Mouse (Mus musculus) forebrain, embryonic 14.5 days (tissue): Measurements from ENCODE around the gene Trpm3. TPM values are rescaled to one million over a fixed set of nuclear protein-coding genes. Genes with fewer than 3 reads are reported as not detected.

Experiments used
- ATAC-seq: fragments of 200-750 bp; cut with Nextera tagmentation; 2 replicates; pipeline ENCODE4 v1.8.0; 2017; ENCODE audit warnings: mild to moderate bottlenecking, moderate library complexity
- DNase-seq: peaks from one replicate; pipeline ENCODE4 v3.0.0-alpha.2; 2015; ENCODE audit warnings: low spot score
- H3K27ac ChIP-seq: fragments of 300-500 bp; sonication (generic); 2 replicates; pipeline ENCODE4 v1.5.1; 2014; ENCODE audit warnings: low read depth, mild to moderate bottlenecking, control low read depth, low read length, moderate library complexity
- H3K27me3 ChIP-seq: fragments of 300-500 bp; sonication (generic); replicated peaks from 2 replicates; pipeline ENCODE4 v1.6.1; 2014; ENCODE audit warnings: low read length, control low read depth, mixed read lengths; ENCODE audit not compliant: control insufficient read depth, insufficient read depth
- H3K36me3 ChIP-seq: fragments of 300-500 bp; sonication (generic); 2 replicates; pipeline ENCODE4 v1.6.1; 2014; ENCODE audit warnings: low read length, control low read depth; ENCODE audit not compliant: control insufficient read depth, insufficient read depth
- H3K4me1 ChIP-seq: fragments of 300-500 bp; sonication (generic); 2 replicates; pipeline ENCODE4 v1.6.1; 2014; ENCODE audit warnings: antibody characterized with exemption, low read length, control low read depth; ENCODE audit not compliant: control insufficient read depth, insufficient read depth
- H3K4me2 ChIP-seq: fragments of 300-500 bp; sonication (generic); 2 replicates; pipeline ENCODE4 v1.6.1; 2014; ENCODE audit warnings: mild to moderate bottlenecking, control low read depth, low read length
- H3K4me3 ChIP-seq: fragments of 300-500 bp; sonication (generic); 2 replicates; pipeline ENCODE4 v1.5.1; 2014; ENCODE audit warnings: low read depth, low read length, control low read depth
- H3K9ac ChIP-seq: fragments of 300-500 bp; sonication (generic); 2 replicates; pipeline ENCODE4 v1.6.1; 2014; ENCODE audit warnings: mild to moderate bottlenecking, low read length, control low read depth, moderate library complexity
- H3K9me3 ChIP-seq: fragments of 300-500 bp; sonication (generic); replicated peaks from 2 replicates; pipeline ENCODE4 v1.6.1; 2016; ENCODE audit warnings: low read length, control low read depth, mixed read lengths; ENCODE audit not compliant: control insufficient read depth
- WGBS: fragments of 180-500 bp; shearing (Covaris S2); extraction: QIAGEN DNeasy Blood & Tissue Kit; methylation state at CpG from one replicate; pipeline ENCODE4 v1.1.7; 2014; 5-methylcytosine and 5-hydroxymethylcytosine counted together
- polyA plus RNA-seq: library from polyadenylated mRNA; unstranded; fragments of >200 nt; fragmentation: Nextera tagmentation; extraction: Ambion mirVana; gene quantifications from 2 replicates; pipeline ENCODE4 v1.2.1, GENCODE M21; 2014

The Trpm3 gene
- polyA plus RNA-seq, 1 experiment from 2014 or later, result 10.7 TPM

GRCm38 (mm10) chr19:22962001-22962708, 823.3 kb downstream of the Trpm3 start:
- no peak for ATAC-seq
- WGBS, result 39% methylated on average over 12 of the region's 12 CpGs
- H3K27me3 ChIP-seq, result no peaks in the 10 kb centered on the region
- H3K4me3 ChIP-seq, result no peak overlapping the region
- H3K36me3 ChIP-seq, result no peaks in the 10 kb centered on the region
- H3K27ac ChIP-seq, result no peak overlapping the region
- no peak for DNase-seq
- H3K9me3 ChIP-seq, result no peaks in the 10 kb centered on the region
- no peak overlapping the region for H3K9ac ChIP-seq
- no peaks in the 10 kb centered on the region; the same call in 1 of the 2 replicates for H3K4me1 ChIP-seq
- no peak overlapping the region for H3K4me2 ChIP-seq

GRCm38 (mm10) chr19:22962731-22963130, 823.9 kb downstream of the Trpm3 start:
- no peak for DNase-seq
- WGBS, result 52% methylated on average over 8 of the region's 8 CpGs
- Histone ChIP-seq H3K36me3 (no peaks in the 10 kb centered on the region), H3K4me2 (no peak overlapping the region), H3K27me3 (no peaks in the 10 kb centered on the region), H3K9ac (no peak overlapping the region), H3K27ac (no peak overlapping the region), H3K4me1 (no peaks in the 10 kb centered on the region; the same call in 1 of the 2 replicates), H3K4me3 (no peak overlapping the region), H3K9me3 (no peaks in the 10 kb centered on the region)
- no peak for ATAC-seq

GRCm38 (mm10) chr19:22963726-22964398, 825.0 kb downstream of the Trpm3 start:
- ATAC-seq (no peak), DNase-seq (no peak)
- Histone ChIP-seq H3K9ac (no peak overlapping the region), H3K4me1 (no peaks in the 10 kb centered on the region; the same call in 1 of the 2 replicates), H3K9me3 (no peaks in the 10 kb centered on the region), H3K27ac (no peak overlapping the region), H3K36me3 (no peaks in the 10 kb centered on the region), H3K4me3 (no peak overlapping the region), H3K27me3 (no peaks in the 10 kb centered on the region), H3K4me2 (no peak overlapping the region)
- 82% methylated on average over 6 of the region's 6 CpGs for WGBS

- H3K4me1 ChIP-seq, result no peaks in the 10 kb centered on the region; the same call in 1 of the 2 replicates
- no peaks in the 10 kb centered on the region for H3K9me3 ChIP-seq
- H3K9ac ChIP-seq, result no peak overlapping the region
- DNase-seq, result no peak
- ATAC-seq, result no peak
- H3K4me3 ChIP-seq, result no peak overlapping the region
- 85% methylated on average over 6 of the region's 6 CpGs for WGBS
- no peaks in the 10 kb centered on the region for H3K27me3 ChIP-seq
- no peak overlapping the region for H3K27ac ChIP-seq
- no peaks in the 10 kb centered on the region for H3K36me3 ChIP-seq
- H3K4me2 ChIP-seq, result no peak overlapping the region
These were observed 826.6 kb downstream of the Trpm3 start for GRCm38 (mm10) chr19:22965470-22965869.

GRCm38 (mm10) chr19:22973294-22973693, 834.4 kb downstream of the Trpm3 start:
- Histone ChIP-seq H3K9ac (no peak overlapping the region), H3K4me1 (no peaks in the 10 kb centered on the region), H3K4me2 (no peak overlapping the region), H3K4me3 (no peak overlapping the region), H3K9me3 (no peaks in the 10 kb centered on the region), H3K27me3 (no peaks in the 10 kb centered on the region), H3K27ac (no peak overlapping the region), H3K36me3 (no peaks in the 10 kb centered on the region)
- ATAC-seq (no peak), DNase-seq (no peak)
- 88% methylated on average over 3 of the region's 3 CpGs for WGBS

GRCm38 (mm10) chr19:22973727-22974126, 834.9 kb downstream of the Trpm3 start:
- Histone ChIP-seq H3K27me3 (no peaks in the 10 kb centered on the region), H3K4me3 (no peak overlapping the region), H3K36me3 (no peaks in the 10 kb centered on the region), H3K27ac (no peak overlapping the region), H3K9me3 (no peaks in the 10 kb centered on the region), H3K4me2 (no peak overlapping the region), H3K9ac (no peak overlapping the region), H3K4me1 (no peaks in the 10 kb centered on the region)
- DNase-seq, result no peak
- 87% methylated on average over 5 of the region's 5 CpGs for WGBS
- no peak for ATAC-seq

- H3K27ac ChIP-seq, result no peak overlapping the region
- no peak overlapping the region for H3K4me2 ChIP-seq
- no peaks in the 10 kb centered on the region for H3K4me1 ChIP-seq
- no peaks in the 10 kb centered on the region for H3K27me3 ChIP-seq
- no peak for ATAC-seq
- H3K4me3 ChIP-seq, result no peak overlapping the region
- DNase-seq, result no peak
- WGBS, result 98% methylated on average over 5 of the region's 5 CpGs
- no peak overlapping the region for H3K9ac ChIP-seq
- no peaks in the 10 kb centered on the region for H3K9me3 ChIP-seq
- H3K36me3 ChIP-seq, result no peaks in the 10 kb centered on the region
These were observed 837.0 kb downstream of the Trpm3 start for GRCm38 (mm10) chr19:22975801-22976200.

- DNase-seq, result no peak
- H3K4me3 ChIP-seq, result no peak overlapping the region
- H3K27ac ChIP-seq, result no peak overlapping the region
- H3K4me1 ChIP-seq, result no peaks in the 10 kb centered on the region
- H3K27me3 ChIP-seq, result no peaks in the 10 kb centered on the region
- H3K4me2 ChIP-seq, result no peak overlapping the region
- no peak overlapping the region for H3K9ac ChIP-seq
- WGBS, result 50% methylated on average over 5 of the region's 5 CpGs
- no peaks in the 10 kb centered on the region for H3K9me3 ChIP-seq
- ATAC-seq, result no peak
- H3K36me3 ChIP-seq, result no peaks in the 10 kb centered on the region
These were observed 838.7 kb downstream of the Trpm3 start for GRCm38 (mm10) chr19:22977508-22977907.

- Histone ChIP-seq H3K9me3 (no peaks in the 10 kb centered on the region), H3K36me3 (no peaks in the 10 kb centered on the region), H3K27ac (no peak overlapping the region), H3K27me3 (no peaks in the 10 kb centered on the region), H3K4me2 (no peak overlapping the region), H3K4me3 (no peak overlapping the region), H3K9ac (no peak overlapping the region), H3K4me1 (no peaks in the 10 kb centered on the region)
- WGBS, result 96% methylated on average over 7 of the region's 7 CpGs
- ATAC-seq, result no peak
- DNase-seq, result no peak
These were observed 839.9 kb downstream of the Trpm3 start for GRCm38 (mm10) chr19:22978763-22979162.
